Mouse (Mus musculus) lung, postnatal 0 days (tissue): ENCODE results near the gene Smpdl3b. TPM values are rescaled to one million over a fixed set of nuclear protein-coding genes. Genes with fewer than 3 reads are reported as not detected.
A peak's percentile ranks its signal among the peaks of the same experiment; 100 is the strongest.
"Not testable (repeated sequence)": the region's sequence is repeated elsewhere in the genome, so short reads cannot be mapped to it uniquely, and the experiment has no call there.

ENCODE experiments used
- ATAC-seq: fragments of 200-750 bp; cut with Nextera tagmentation; 2 replicates; pipeline ENCODE4 v1.8.0; 2017; ENCODE audit warnings: moderate library complexity
- DNase-seq: peaks from one replicate; pipeline ENCODE4 v3.0.0-alpha.2; 2016; ENCODE audit warnings: low spot score
- H3K27ac ChIP-seq: fragments of 300-500 bp; sonication (generic); 2 replicates; pipeline ENCODE4 v1.5.1; 2014; ENCODE audit warnings: antibody characterized with exemption, mild to moderate bottlenecking, low read length, mixed read lengths
- H3K27me3 ChIP-seq: fragments of 300-500 bp; sonication (generic); replicated peaks from 2 replicates; pipeline ENCODE4 v1.6.1; 2014; ENCODE audit warnings: low read length, mixed read lengths; ENCODE audit not compliant: insufficient read depth
- H3K36me3 ChIP-seq: fragments of 300-500 bp; sonication (generic); 2 replicates; pipeline ENCODE4 v1.6.1; 2014; ENCODE audit warnings: low read length, mixed read lengths; ENCODE audit not compliant: insufficient read depth
- H3K4me1 ChIP-seq: fragments of 300-500 bp; sonication (generic); 2 replicates; pipeline ENCODE4 v1.6.1; 2014; ENCODE audit warnings: antibody characterized with exemption, low read depth, low read length, mixed read lengths; ENCODE audit not compliant: insufficient read depth
- H3K4me2 ChIP-seq: fragments of 300-500 bp; sonication (generic); replicated peaks from 2 replicates; pipeline ENCODE4 v1.6.1; 2014; ENCODE audit warnings: low read depth, mild to moderate bottlenecking, low read length, moderate library complexity, mixed read lengths
- H3K4me3 ChIP-seq: fragments of 300-500 bp; sonication (generic); 2 replicates; pipeline ENCODE4 v1.5.1; 2014; ENCODE audit warnings: low read depth, low read length
- H3K9ac ChIP-seq: fragments of 300-500 bp; sonication (generic); replicated peaks from 2 replicates; pipeline ENCODE4 v1.6.1; 2014; ENCODE audit warnings: low read depth, mild to moderate bottlenecking
- H3K9me3 ChIP-seq: fragments of 300-500 bp; sonication (generic); 2 replicates; pipeline ENCODE4 v1.6.1; 2016; ENCODE audit warnings: low read length, mixed read lengths
- CTCF ChIP-seq: IDR thresholded peaks from 2 replicates; pipeline ENCODE4 v1.5.1; 2016; ENCODE audit warnings: antibody characterized with exemption, mild to moderate bottlenecking
- EP300 ChIP-seq: IDR thresholded peaks from 2 replicates; pipeline ENCODE4 v1.6.1; 2016; ENCODE audit warnings: antibody characterized with exemption, mild to moderate bottlenecking, control low read depth
- WGBS: fragments of 180-500 bp; shearing (Covaris S2); extraction: QIAGEN DNeasy Blood & Tissue Kit; methylation state at CpG from one replicate; pipeline ENCODE4 v1.1.7; 2014; 5-methylcytosine and 5-hydroxymethylcytosine counted together
- polyA plus RNA-seq: library from polyadenylated mRNA; unstranded; fragments of >200 nt; fragmentation: Nextera tagmentation; extraction: Ambion mirVana; gene quantifications from 2 replicates; pipeline ENCODE4 v1.2.1, GENCODE M21; 2015

Smpdl3b gene
- polyA plus RNA-seq, 1 experiment from 2014 or later, result 3.7 TPM

- Histone ChIP-seq H3K27me3 (no peaks in the 10 kb centered on the region), H3K36me3 (peaks cover 32% of the 10 kb centered on the region), H3K4me1 (peaks cover 5% of the 10 kb centered on the region; the same call in 1 of the 2 replicates), H3K9ac (no peak overlapping the region), H3K27ac (no peak overlapping the region), H3K4me2 (no peak overlapping the region), H3K9me3 (no peaks in the 10 kb centered on the region), H3K4me3 (no peak overlapping the region)
- DNase-seq (no peak), ATAC-seq (no peak)
- TF ChIP-seq CTCF (no peak), EP300 (no peak)
- 76% methylated on average over 9 of the region's 9 CpGs for WGBS
These were observed 14.7 kb upstream of the Smpdl3b start for GRCm38 (mm10) chr4:132771776-132772175.

DNA sequence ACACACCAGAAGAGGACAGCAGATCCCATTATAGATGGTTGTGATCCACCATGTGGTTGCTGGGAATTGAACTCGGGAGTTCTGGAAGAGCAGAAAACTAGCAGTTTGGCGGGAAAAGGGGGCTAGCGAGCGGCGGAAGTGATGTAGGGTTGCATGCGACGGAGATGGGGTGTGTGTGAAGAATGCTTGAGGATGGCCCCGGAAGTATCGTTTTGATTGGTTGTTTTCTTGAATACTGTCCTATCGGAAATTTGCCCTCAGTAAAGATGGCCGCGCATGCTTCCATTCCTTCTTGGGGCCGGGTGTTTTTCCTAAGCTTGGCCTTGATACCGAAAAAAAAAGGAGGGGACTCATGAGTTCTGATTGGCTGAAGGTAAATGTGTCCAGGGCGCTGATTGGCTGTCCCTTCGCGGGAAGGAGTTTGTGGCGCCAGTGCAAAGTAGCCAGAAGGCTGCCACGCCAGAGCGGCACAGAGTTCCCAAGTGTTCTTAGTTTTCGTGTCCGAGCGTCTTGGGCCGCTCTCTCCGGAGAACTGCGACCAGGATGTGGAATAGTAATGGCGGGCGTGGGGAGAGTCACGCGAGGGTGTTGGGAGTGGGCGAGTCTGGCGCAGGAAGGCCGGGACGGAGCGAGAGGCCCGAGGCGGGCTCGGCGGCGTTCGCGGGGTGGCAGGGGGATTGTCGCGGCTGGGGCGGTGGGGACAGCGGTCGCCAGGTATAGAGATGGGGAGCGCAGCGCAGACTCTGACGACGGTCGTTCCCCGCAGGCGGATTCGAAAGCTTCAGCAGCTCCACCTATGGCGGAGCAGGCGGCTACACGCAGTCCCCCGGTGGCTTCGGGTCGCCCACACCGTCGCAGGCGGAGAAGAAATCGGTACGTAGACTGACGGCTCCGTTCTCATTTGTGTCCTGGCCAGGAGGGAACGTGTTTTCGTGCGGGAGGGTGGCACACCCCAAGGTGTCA, 11.1 kb upstream of the Smpdl3b start, which contains the start of gene Rpa2:
Gene Rpa2, plus strand, starts transcription at position 419 of the 963 bp plus-strand sequence.
- H3K4me3 ChIP-seq, result peak within 1 kb of the TSS; percentile 83
- peak within 1 kb of the TSS; percentile 64; the same call in 1 of the 2 replicates for H3K27ac ChIP-seq
- H3K9ac ChIP-seq, result peak within 1 kb of the TSS; percentile 65
- WGBS, result under 1% methylated on average over 68 of the region's 71 CpGs
- DNase-seq, result peak; percentile 99
- H3K4me2 ChIP-seq, result peak within 1 kb of the TSS; percentile 87
- H3K9me3 ChIP-seq, result no peaks in the 10 kb centered on the region
- ATAC-seq, result peak; percentile 98
- no peaks in the 10 kb centered on the region for H3K27me3 ChIP-seq
- TF ChIP-seq EP300 (peak; percentile 83), CTCF (no peak)
- peaks cover 5% of the 10 kb centered on the region; the same call in 1 of the 2 replicates for H3K4me1 ChIP-seq
- 0 out of 2 replicates have a peak, but pooled peaks cover 9% of the 10 kb centered on the region for H3K36me3 ChIP-seq

DNA sequence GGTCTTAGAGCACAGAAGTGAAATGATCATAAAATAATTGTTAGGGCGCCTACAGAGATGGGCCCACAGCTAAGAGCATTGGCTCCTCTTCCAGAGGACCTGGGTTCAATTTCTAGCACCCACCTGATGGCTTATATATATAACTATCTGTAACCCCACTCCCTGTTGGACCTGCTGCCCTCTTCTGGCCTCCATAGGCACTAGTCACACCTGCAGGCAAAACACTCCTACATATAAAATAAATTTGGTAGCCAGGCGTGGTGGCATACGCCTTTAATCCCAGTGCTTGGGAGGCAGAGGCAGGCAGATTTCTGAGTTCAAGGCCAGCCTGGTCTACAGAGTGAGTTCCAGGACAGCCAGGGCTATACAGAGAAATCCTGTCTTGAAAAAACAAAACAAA, 6.1 kb upstream of the Smpdl3b start:
- not testable (repeated sequence) for H3K27me3 ChIP-seq, ATAC-seq, H3K36me3 ChIP-seq, H3K9me3 ChIP-seq, H3K27ac ChIP-seq, DNase-seq, H3K4me2 ChIP-seq, H3K9ac ChIP-seq, H3K4me3 ChIP-seq, H3K4me1 ChIP-seq
- WGBS, result 85% methylated on average over 3 of the region's 3 CpGs

DNA sequence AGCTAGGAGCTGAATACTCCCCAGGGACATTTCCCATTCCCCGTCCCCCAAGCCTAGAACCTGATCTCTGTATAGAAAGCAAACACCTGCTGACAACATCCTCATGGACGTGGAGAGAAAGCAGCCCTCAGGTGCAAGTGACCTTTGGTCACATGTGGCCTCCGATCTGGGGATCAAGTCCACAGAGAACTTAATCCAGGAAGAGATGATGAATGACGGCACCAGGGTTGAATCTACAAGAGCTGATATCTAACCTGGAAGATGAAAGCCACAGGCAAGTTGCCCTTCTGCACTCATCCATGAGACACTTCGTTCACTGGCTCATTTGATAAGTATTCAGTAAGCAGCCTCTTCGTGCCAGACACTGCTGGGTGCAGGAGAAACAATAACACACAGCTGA, 5.5 kb upstream of the Smpdl3b start:
- ATAC-seq (no peak), DNase-seq (no peak)
- no peaks in the 10 kb centered on the region for H3K9me3 ChIP-seq
- no peak overlapping the region for H3K27ac ChIP-seq
- H3K27me3 ChIP-seq, result no peaks in the 10 kb centered on the region
- no peaks in the 10 kb centered on the region for H3K36me3 ChIP-seq
- H3K4me3 ChIP-seq, result no peak overlapping the region
- no peak overlapping the region for H3K4me2 ChIP-seq
- WGBS, result 67% methylated on average over 6 of the region's 6 CpGs
- no peak overlapping the region for H3K9ac ChIP-seq
- H3K4me1 ChIP-seq, result no peaks in the 10 kb centered on the region
- TF ChIP-seq CTCF (no peak), EP300 (no peak)

DNA sequence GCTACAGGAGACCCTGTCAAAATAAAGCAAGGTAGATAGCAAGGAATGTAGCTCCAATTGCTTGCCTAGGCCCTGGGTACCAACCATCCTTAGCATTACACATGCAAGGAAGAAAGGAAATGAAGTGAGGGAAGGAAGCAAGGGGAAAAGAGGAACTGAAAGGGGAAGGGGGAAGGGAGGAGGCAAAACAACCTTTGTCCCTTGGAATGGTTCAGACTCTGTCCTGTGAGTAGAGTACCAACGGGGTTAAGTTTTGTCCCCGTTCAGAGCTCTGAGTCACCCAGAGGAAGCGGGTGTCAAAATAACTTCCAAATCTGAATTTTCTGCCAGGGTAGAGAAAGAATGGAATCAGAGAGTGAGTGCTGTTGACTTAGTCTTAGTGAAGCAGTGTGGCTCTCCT, 3.2 kb upstream of the Smpdl3b start:
- H3K4me1 ChIP-seq, result 0 out of 2 replicates have a peak, but pooled peaks cover 8% of the 10 kb centered on the region
- no peak for DNase-seq
- ATAC-seq, result no peak
- H3K27me3 ChIP-seq, result no peaks in the 10 kb centered on the region
- H3K4me2 ChIP-seq, result no peak overlapping the region
- no peaks in the 10 kb centered on the region for H3K36me3 ChIP-seq
- TF ChIP-seq EP300 (no peak), CTCF (no peak)
- H3K27ac ChIP-seq, result no peak overlapping the region
- WGBS, result 44% methylated on average over 3 of the region's 3 CpGs
- no peak overlapping the region for H3K4me3 ChIP-seq
- H3K9me3 ChIP-seq, result no peaks in the 10 kb centered on the region
- no peak overlapping the region for H3K9ac ChIP-seq

- DNase-seq, result no peak
- Histone ChIP-seq H3K4me2 (no peak overlapping the region), H3K27ac (no peak overlapping the region)
These were observed 740 bp upstream of the Smpdl3b start for GRCm38 (mm10) chr4:132757633-132758351.

More at GRCm38 (mm10) chr4:132757633-132758351, 740 bp upstream of the Smpdl3b start:
- H3K9ac ChIP-seq, result no peak overlapping the region
- 75% methylated on average over 7 of the region's 7 CpGs for WGBS
- H3K36me3 ChIP-seq, result no peaks in the 10 kb centered on the region
- H3K9me3 ChIP-seq, result no peaks in the 10 kb centered on the region
- no peak for TF ChIP-seq EP300
- no peak for TF ChIP-seq CTCF
- H3K27me3 ChIP-seq, result no peaks in the 10 kb centered on the region
- H3K4me3 ChIP-seq, result no peak overlapping the region
- 0 out of 2 replicates have a peak, but pooled peaks cover 8% of the 10 kb centered on the region for H3K4me1 ChIP-seq
- ATAC-seq, result no peak
